Mouse (Mus musculus): ENCODE results near the gene Pank2. TPM values are rescaled to one million over a fixed set of nuclear protein-coding genes. Genes with fewer than 3 reads are reported as not detected.

The Pank2 gene
- polyA plus RNA-seq, 1 experiment from 2014 or later, result 20.4 TPM

DNA sequence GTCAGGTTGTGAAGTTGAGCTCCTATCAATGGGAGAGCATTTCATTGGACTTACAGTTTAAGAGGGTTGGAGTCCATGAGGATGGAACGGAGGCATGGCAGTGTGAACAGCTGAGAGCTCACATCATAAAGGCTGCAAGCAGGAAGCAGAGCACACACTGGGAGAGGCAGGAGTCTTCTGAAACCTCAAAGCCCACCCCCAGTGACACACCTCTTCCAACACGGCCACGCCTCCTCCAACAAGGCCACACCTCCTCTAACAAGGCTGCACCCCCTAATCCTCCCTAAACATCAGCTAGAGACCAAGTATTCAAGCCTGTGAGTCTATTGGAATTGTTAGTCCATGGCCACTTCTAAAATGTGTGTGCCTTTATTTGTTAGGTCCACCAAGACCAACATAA is 6.6 kb upstream of the Pank2 start:
- no peak overlapping the region for H3K9ac ChIP-seq (ENCODE audit: low read depth, low read length)
- peaks cover 14% of the 10 kb centered on the region for H3K4me1 ChIP-seq (ENCODE audit: control insufficient read depth, insufficient read depth, low read length)
- ATAC-seq, result no peak
- no peaks in the 10 kb centered on the region for H3K27me3 ChIP-seq (replicated peaks; ENCODE audit: control insufficient read depth, insufficient read depth, low read length)
- no peaks in the 10 kb centered on the region for H3K36me3 ChIP-seq (ENCODE audit: control insufficient read depth, insufficient read depth, low read length)
- no peak overlapping the region for H3K4me2 ChIP-seq (ENCODE audit: low read depth, low read length)
- H3K27ac ChIP-seq (ENCODE audit: low read length), result no peak overlapping the region
- no peak overlapping the region for H3K4me3 ChIP-seq (ENCODE audit: low read length)
- WGBS, result 71% methylated on average over 3 of the region's 3 CpGs
- H3K9me3 ChIP-seq (ENCODE audit: control insufficient read depth, low read length), result no peaks in the 10 kb centered on the region

DNA sequence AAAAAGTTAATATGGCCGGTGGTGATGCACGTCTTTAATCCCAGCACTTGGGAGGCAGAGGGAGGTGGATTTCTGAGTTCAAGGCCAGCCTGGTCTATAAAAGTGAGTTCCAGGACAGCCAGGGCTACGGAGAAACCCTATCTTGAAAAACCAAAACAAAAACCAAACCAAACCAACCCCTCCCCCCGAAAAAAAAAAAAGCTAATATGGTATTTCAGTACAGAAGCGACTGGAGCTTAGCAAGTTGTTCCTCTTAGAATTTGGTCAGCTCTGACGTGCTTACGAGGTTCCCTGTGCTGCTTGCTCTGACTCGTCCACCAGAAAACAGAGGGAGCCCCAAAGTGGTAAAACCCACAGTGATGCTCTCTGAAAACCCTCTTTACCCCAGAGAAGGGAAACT is 3.6 kb upstream of the Pank2 start:
- H3K9me3 ChIP-seq (ENCODE audit: control insufficient read depth, low read length), result no peaks in the 10 kb centered on the region
- WGBS, result 77% methylated on average over 8 of the region's 8 CpGs
- no peak overlapping the region for H3K4me3 ChIP-seq (ENCODE audit: low read length)
- H3K9ac ChIP-seq (ENCODE audit: low read depth, low read length), result no peak overlapping the region
- ATAC-seq, result no peak
- H3K4me1 ChIP-seq (ENCODE audit: control insufficient read depth, insufficient read depth, low read length), result peaks cover 20% of the 10 kb centered on the region
- no peaks in the 10 kb centered on the region for H3K27me3 ChIP-seq (replicated peaks; ENCODE audit: control insufficient read depth, insufficient read depth, low read length)
- H3K27ac ChIP-seq (ENCODE audit: low read length), result no peak overlapping the region
- no peaks in the 10 kb centered on the region for H3K36me3 ChIP-seq (ENCODE audit: control insufficient read depth, insufficient read depth, low read length)
- H3K4me2 ChIP-seq (ENCODE audit: low read depth, low read length), result no peak overlapping the region

DNA sequence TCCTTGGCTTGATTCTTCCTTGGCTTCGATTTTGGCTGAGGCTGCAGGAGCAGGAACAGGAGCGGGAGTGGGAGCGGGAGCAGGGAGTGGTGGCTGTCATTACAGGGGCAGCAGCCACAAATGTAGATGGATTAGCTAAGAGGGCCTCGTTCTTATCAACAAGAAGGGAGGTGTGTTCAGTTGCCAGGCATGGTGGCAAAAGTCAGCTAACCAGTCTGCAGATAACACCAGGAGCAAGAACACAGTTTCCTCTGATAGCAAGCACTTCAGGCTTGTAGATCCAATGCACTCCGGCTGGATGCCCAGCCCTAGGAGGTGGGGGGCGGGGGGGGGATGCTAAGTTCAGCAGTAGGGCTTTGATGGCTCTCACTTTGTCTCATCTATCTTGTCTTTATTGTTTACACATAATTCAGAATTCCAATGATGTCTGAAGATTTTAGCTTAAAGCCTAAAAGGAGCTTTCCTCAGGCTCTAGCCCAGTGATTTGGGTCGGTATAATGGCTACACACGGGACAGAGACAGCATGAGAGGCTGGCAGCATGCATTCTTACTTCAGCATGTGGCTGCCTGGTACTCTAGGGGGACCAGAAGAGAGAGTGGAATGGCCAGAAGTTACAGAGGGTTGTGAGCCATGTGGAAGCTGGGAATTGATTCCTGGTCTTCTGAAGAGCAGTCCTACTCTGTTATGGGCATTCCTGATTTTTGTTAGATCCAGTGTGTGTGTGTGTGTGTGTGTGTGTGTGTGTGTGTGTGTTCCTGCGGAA is 1.6 kb upstream of the Pank2 start:
- WGBS, result 34% methylated on average over 9 of the region's 9 CpGs
- Histone ChIP-seq H3K27me3 (replicated peaks; ENCODE audit: control insufficient read depth, insufficient read depth, low read length) (no peaks in the 10 kb centered on the region), H3K4me3 (ENCODE audit: low read length) (no peak overlapping the region), H3K4me1 (ENCODE audit: control insufficient read depth, insufficient read depth, low read length) (peaks cover 30% of the 10 kb centered on the region), H3K9ac (ENCODE audit: low read depth, low read length) (no peak overlapping the region), H3K9me3 (ENCODE audit: control insufficient read depth, low read length) (no peaks in the 10 kb centered on the region), H3K36me3 (ENCODE audit: control insufficient read depth, insufficient read depth, low read length) (no peaks in the 10 kb centered on the region), H3K4me2 (ENCODE audit: low read depth, low read length) (peak overlapping the region; percentile 13), H3K27ac (ENCODE audit: low read length) (peak overlapping the region; percentile 99; the same call in 1 of the 2 replicates)
- 0 out of 2 replicates have a peak, but pooled peaks have one; percentile 2 for ATAC-seq

DNA sequence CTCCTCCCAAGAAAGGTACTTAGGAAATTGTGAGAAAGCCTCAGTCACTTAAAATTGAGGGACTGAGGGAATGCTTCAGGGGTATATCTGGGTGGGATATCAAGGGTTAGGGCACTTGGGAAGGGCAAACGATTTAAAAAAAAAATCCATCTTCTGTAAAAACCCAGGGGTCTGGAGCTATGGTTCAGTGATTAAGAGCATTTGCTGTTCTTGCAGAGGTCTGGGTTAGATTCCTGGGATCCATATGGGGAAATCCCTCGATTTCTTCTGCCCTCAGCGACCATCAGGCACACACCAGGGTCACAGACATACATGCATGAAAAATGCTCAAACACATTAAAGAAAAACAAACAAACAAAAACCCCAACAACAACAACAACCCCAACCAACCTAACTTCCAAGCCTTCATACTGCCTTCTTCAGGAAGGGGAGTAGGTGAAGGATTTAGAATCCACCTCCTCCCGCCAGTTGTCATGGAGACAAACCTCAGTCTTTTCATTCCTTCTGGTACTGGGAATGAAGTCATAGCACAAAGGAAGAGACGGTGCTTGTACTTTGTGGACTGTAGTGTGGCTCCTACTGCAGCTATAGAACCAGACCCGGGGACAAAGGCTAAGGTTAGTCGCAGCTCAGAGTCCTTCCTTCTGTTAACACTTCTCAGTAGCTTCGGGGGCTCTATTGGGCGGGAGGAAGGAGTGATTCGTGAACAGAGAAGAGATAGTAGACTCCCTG is 648 bp upstream of the Pank2 start:
- ATAC-seq, result peak; percentile 77
- H3K4me3 ChIP-seq (ENCODE audit: low read length), result peak overlapping the region; percentile 88
- H3K4me1 ChIP-seq (ENCODE audit: control insufficient read depth, insufficient read depth, low read length), result peaks cover 30% of the 10 kb centered on the region
- H3K27ac ChIP-seq (ENCODE audit: low read length), result peak overlapping the region; percentile 99
- H3K9me3 ChIP-seq (ENCODE audit: control insufficient read depth, low read length), result no peaks in the 10 kb centered on the region
- H3K36me3 ChIP-seq (ENCODE audit: control insufficient read depth, insufficient read depth, low read length), result no peaks in the 10 kb centered on the region
- 5% methylated on average over 10 of the region's 10 CpGs for WGBS
- H3K9ac ChIP-seq (ENCODE audit: low read depth, low read length), result peak overlapping the region; percentile 95
- H3K27me3 ChIP-seq (replicated peaks; ENCODE audit: control insufficient read depth, insufficient read depth, low read length), result no peaks in the 10 kb centered on the region
- H3K4me2 ChIP-seq (ENCODE audit: low read depth, low read length), result peak overlapping the region; percentile 67

DNA sequence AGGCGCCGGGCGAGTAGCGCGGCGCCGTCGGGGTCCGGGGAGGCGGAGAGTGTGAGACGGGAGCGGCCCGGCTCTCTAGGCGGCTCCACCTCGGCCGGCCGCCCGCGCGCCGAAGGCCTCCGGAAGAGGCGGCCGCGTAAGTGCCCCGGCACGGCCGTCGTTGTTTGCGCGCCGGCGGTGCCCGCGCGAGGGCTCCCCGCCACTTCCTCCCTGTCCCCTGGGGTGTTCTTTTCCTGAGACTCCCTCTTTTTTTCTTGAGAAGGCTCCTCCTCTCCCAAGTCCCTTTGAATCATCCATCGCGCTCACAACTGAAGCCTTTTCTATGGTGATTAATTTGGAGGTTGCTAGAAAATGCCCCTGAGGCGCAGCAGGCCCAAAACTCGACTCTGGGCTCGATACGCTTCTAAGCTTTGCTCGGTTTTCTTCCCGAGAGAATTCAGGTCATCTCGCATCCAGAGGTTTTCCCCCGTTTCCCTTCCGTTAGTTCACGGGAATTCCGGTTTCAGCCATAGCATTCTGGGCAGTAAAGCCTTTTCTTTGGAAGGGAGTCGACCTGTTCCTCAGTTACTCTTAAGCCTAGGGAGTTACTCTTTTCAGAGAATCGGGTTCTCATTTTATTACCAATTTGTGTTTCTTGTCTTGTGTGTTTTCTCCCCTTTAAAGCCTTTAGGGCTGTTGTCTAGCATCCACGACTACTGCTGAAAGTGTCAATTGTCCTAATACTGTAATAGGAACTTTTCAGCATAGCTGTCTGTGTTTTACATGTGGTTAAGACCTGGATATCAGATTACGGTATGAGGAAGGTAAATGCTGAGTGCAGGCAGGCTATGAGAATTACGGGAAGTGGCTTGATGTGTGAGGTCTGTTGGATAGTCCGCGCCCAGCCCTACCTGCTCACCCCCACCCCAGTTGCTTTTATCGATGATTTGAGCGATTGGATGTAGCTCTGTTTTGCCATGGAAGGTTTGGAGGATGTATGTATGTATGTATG is 680 bp downstream of the Pank2 start:
- H3K4me1 ChIP-seq (ENCODE audit: control insufficient read depth, insufficient read depth, low read length), result peaks cover 30% of the 10 kb centered on the region
- H3K9ac ChIP-seq (ENCODE audit: low read depth, low read length), result peak overlapping the region; percentile 95
- no peaks in the 10 kb centered on the region for H3K9me3 ChIP-seq (ENCODE audit: control insufficient read depth, low read length)
- peak overlapping the region; percentile 88 for H3K4me3 ChIP-seq (ENCODE audit: low read length)
- WGBS, result under 1% methylated on average over 59 of the region's 59 CpGs
- peak overlapping the region; percentile 99 for H3K27ac ChIP-seq (ENCODE audit: low read length)
- H3K4me2 ChIP-seq (ENCODE audit: low read depth, low read length), result peak overlapping the region; percentile 67
- ATAC-seq, result peak; percentile 84
- H3K27me3 ChIP-seq (replicated peaks; ENCODE audit: control insufficient read depth, insufficient read depth, low read length), result no peaks in the 10 kb centered on the region
- no peaks in the 10 kb centered on the region for H3K36me3 ChIP-seq (ENCODE audit: control insufficient read depth, insufficient read depth, low read length)

DNA sequence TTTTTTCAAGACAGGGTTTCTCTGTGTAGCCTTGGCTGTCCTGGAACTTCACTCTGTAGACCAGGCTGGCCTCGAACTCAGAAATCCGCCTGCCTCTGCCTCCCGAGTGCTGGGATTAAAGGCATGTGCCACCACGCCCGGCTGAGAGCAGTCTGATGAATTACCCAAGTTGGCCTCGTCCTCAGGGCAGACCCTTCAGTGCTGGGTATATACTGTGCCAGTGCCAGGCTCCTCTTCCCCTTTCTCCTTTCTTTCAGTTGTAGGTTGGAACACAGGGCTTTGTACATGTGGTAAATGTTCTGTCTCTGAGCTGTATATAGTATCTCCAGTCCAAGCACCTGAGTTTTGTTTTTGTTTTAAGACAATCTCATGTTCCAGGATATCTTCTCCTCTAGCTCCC is 1.7 kb downstream of the Pank2 start:
- Histone ChIP-seq H3K4me2 (ENCODE audit: low read depth, low read length) (peak overlapping the region; percentile 67), H3K4me1 (ENCODE audit: control insufficient read depth, insufficient read depth, low read length) (peaks cover 30% of the 10 kb centered on the region), H3K9ac (ENCODE audit: low read depth, low read length) (no peak overlapping the region), H3K4me3 (ENCODE audit: low read length) (peak overlapping the region; percentile 88), H3K9me3 (ENCODE audit: control insufficient read depth, low read length) (no peaks in the 10 kb centered on the region), H3K27ac (ENCODE audit: low read length) (no peak overlapping the region), H3K36me3 (ENCODE audit: control insufficient read depth, insufficient read depth, low read length) (no peaks in the 10 kb centered on the region), H3K27me3 (replicated peaks; ENCODE audit: control insufficient read depth, insufficient read depth, low read length) (no peaks in the 10 kb centered on the region)
- ATAC-seq, result no peak
- WGBS, result 62% methylated on average over 6 of the region's 6 CpGs

DNA sequence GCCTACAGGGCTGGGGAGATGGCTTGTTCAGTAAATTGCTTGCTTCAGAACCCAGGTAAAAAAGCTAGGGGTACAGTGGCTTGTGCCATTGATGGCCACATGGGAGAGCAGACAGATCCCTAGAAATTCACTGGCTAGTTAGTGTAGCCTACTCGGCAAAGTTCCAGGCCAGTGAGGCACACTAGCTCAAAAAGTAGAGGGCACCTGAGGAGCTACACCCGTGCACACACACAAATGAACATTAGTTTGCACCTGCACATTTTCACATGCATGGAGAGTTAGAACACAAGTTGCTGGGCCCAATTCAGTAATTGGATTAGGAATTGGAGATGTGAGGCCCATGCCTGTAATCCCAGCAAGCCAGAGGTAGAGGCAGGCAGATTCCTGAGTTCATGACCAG is 2.8 kb downstream of the Pank2 start:
- H3K4me2 ChIP-seq (ENCODE audit: low read depth, low read length), result no peak overlapping the region
- H3K27ac ChIP-seq (ENCODE audit: low read length), result no peak overlapping the region
- WGBS, result 78% methylated on average over 2 of the region's 2 CpGs
- peak overlapping the region; percentile 6; the same call in 1 of the 2 replicates for H3K9ac ChIP-seq (ENCODE audit: low read depth, low read length)
- peaks cover 30% of the 10 kb centered on the region for H3K4me1 ChIP-seq (ENCODE audit: control insufficient read depth, insufficient read depth, low read length)
- no peak for ATAC-seq
- H3K4me3 ChIP-seq (ENCODE audit: low read length), result no peak overlapping the region
- no peaks in the 10 kb centered on the region for H3K27me3 ChIP-seq (replicated peaks; ENCODE audit: control insufficient read depth, insufficient read depth, low read length)
- H3K36me3 ChIP-seq (ENCODE audit: control insufficient read depth, insufficient read depth, low read length), result no peaks in the 10 kb centered on the region
- no peaks in the 10 kb centered on the region for H3K9me3 ChIP-seq (ENCODE audit: control insufficient read depth, low read length)

DNA sequence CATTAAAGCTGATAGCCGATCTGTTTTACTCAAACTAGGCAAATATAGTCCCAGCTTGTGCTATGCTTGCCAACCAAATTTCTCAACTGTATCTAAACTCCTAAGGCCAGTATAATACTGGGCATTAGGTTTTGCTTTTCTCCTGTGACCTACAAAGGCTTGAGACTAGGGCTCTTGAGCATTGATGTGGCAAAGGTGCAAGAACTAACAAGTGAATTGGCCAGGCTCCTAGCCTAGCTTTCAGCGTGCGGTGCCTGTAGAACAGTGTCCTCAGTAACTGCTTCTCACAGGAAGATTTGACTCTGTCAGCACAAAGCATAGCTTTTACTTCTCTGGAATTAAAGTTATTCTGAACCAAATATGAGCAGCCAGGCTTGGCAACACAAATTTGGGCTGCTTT is 13.2 kb downstream of the Pank2 start:
- Histone ChIP-seq H3K27ac (ENCODE audit: low read length) (no peak overlapping the region), H3K4me2 (ENCODE audit: low read depth, low read length) (no peak overlapping the region), H3K4me1 (ENCODE audit: control insufficient read depth, insufficient read depth, low read length) (no peaks in the 10 kb centered on the region), H3K4me3 (ENCODE audit: low read length) (no peak overlapping the region), H3K36me3 (ENCODE audit: control insufficient read depth, insufficient read depth, low read length) (peaks cover 17% of the 10 kb centered on the region), H3K9ac (ENCODE audit: low read depth, low read length) (no peak overlapping the region), H3K27me3 (replicated peaks; ENCODE audit: control insufficient read depth, insufficient read depth, low read length) (no peaks in the 10 kb centered on the region), H3K9me3 (ENCODE audit: control insufficient read depth, low read length) (no peaks in the 10 kb centered on the region)
- 97% methylated on average over 3 of the region's 3 CpGs for WGBS
- no peak for ATAC-seq

DNA sequence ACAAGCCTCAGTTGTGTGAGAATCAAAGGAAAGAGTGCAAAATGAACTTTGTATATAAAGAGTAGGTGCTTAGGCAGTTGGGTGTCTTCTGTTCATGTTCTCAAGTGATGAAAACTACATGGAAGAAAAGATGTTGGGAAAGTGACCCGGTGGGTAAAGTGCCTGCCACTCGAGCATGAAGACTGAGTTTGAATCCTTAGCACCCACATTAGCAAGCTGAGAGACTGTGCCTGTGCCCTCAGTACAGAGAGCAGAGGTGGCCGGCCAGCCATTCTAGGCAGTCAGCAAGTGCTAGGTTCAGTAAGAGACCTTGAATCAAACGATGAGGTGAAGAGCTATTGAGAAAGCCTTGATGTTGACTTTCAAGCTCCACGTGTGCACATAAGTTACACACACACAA is 14.4 kb downstream of the Pank2 start:
- H3K4me3 ChIP-seq (ENCODE audit: low read length), result no peak overlapping the region
- H3K9ac ChIP-seq (ENCODE audit: low read depth, low read length), result no peak overlapping the region
- no peak overlapping the region for H3K27ac ChIP-seq (ENCODE audit: low read length)
- H3K36me3 ChIP-seq (ENCODE audit: control insufficient read depth, insufficient read depth, low read length), result peaks cover 17% of the 10 kb centered on the region
- H3K4me1 ChIP-seq (ENCODE audit: control insufficient read depth, insufficient read depth, low read length), result no peaks in the 10 kb centered on the region
- H3K27me3 ChIP-seq (replicated peaks; ENCODE audit: control insufficient read depth, insufficient read depth, low read length), result no peaks in the 10 kb centered on the region
- no peak for ATAC-seq
- no peaks in the 10 kb centered on the region for H3K9me3 ChIP-seq (ENCODE audit: control insufficient read depth, low read length)
- H3K4me2 ChIP-seq (ENCODE audit: low read depth, low read length), result no peak overlapping the region
- 92% methylated on average over 5 of the region's 5 CpGs for WGBS
